Mouse (Mus musculus): ENCODE results near the gene Nrip2. TPM values are rescaled to one million over a fixed set of nuclear protein-coding genes. Genes with fewer than 3 reads are reported as not detected.

The Nrip2 gene
- total RNA-seq, 1 experiment from 2014 or later: 2.7 TPM

- peak; percentile 86 for DNase-seq
Measured at GRCm38 (mm10) chr6:128397574-128398261, 1.4 kb upstream of the Nrip2 start.

GRCm38 (mm10) chr6:128399421-128400185, 507 bp downstream of the Nrip2 start:
- peak; percentile 61 for DNase-seq

GRCm38 (mm10) chr6:128404708-128405107, 5.6 kb downstream of the Nrip2 start:
- DNase-seq: peak; percentile 30

DNA sequence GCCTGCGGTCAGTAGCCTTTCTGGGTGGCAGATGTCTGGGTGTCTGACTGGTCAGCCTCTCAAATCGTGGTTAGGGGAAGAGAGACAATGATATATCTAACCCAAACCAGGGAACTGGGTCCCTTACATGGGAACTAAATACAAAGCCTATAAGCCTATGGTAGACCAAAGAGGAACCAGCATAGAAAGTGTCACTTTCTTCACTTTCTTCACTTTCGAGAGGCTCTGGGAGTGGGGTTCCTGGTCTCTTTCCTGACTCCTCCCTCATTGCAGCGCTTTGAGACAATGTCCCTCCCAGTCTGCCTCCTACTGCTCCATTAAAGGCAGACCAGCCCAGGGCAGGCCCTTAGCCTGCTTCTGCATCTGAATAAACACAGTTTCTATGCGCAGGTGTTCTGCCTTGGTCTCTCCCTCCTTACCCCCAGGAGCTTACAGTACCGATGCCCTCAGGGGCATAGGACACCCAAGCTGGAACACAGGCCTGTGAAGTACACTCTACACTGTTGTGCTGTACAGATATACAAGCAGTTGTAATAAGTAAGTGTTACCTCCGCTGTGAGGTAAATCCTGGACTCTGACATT, 9.5 kb downstream of the Nrip2 start:
- no peak for DNase-seq

- no peak for DNase-seq
Measured at GRCm38 (mm10) chr6:128410305-128410704, 11.2 kb downstream of the Nrip2 start.

DNA sequence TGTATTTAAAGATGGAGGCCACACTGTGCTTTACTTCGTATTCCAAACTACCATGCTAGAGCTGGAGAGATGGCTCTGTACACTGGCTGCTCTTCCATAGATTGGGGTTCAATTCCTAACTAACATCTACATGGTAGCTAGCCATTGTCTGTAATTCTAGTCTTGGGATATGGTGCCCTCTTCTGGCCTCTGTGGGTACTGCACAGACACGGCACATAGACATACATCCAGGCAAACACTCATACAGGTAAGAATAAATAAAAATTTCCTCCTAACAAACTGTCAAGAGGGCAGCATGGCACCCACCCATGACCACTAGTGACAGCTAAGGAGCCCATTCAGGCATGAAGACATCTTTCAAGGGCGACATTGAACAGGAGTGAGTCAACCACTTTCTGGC, 12.0 kb downstream of the Nrip2 start:
- peak; percentile 77 for DNase-seq

DNA sequence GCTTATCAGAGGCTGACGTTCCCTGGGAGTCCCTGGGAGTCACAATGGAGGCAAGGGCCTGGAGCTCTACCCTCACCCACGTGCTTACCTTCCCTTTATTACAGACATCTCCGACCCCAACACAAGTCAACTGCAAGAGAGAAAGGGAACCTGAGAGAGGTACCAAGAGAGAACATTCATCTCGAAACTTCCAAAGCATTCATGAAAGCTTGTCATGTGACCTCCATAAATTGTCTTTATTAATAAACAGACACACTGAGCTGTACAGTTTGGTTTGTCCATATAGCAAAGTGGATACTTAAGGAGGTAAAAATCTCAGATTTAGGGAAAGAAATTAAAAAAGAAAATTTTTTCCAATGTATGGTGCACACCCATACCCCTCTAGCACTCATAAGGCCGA, 17.1 kb downstream of the Nrip2 start:
- no peak for DNase-seq

DNA sequence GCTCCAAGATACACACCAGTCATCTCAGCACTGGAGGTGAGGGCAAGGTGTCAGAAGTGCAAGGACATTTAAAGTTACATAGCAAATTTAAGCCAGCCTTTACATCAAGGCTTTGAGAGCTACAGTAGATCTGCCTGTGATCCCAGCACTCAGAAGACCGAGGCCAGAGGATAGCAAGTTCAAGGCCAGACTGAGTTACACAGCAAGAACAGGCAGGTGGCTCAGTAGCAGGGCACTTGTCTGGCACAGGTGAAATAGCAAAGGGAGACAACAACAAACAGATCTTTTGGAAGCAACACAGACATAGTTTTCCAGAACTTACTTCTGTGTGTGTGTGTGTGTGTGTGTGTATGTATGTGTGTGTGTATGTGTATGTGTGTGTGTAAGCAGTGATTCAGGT, 19.0 kb downstream of the Nrip2 start:
- no peak for DNase-seq

DNA sequence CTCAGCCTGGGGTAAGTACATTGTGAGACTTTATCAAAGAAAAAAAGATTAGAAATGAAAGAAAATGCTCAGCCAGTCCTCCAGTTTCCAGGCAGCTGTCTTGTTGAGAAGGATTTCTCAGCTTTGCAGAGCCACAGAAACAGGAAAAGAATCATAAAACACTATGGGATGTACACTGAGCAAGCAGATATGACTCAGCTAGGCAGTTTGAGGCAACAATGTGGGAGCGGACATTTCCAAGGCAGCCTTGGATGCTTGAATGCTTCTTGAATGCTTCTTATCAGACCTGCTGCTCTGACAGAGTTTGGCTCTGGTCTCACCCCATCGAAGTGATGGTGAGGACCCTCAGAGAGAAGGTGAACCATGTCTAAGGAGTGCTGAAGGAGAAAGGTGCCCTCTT, 21.9 kb downstream of the Nrip2 start:
- peak; percentile 34 for DNase-seq

GRCm38 (mm10) chr6:128421480-128421879, 22.4 kb downstream of the Nrip2 start:
- peak; percentile 18 for DNase-seq

DNA sequence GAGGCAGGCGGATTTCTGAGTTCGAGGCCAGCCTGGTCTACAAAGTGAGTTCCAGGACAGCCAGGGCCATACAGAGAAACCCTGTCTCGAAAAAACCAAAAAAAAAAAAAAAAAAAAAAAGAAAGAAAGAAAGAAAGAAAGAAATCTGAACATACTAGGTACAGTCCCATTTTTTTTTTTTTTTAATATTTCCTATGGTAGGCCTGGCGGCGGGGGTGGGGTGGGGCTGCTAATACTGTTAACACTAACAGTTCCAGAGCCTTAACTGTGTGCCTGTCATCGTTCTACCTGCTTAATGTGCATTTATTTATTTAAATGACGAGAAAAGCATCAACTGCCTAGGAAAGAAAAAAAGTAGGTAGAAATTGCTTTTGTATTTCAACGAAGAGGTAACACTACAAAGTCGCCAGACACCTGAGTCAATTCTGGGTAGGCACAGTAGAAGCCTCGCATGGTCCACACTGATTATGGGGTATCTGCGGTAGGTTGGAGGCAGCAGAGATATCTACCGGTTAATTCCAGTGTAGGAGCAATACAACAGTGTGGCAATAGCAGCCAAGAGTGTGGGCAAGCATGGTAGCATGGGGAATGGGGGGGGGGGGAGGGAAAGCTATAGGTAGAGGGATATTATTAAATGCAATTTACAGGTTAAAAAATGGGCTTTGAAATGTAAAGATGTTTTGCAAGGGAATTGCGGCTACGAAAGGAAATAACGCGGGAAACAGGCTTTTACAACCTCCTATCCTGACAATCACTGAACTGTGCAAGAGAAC, 24.6 kb downstream of the Nrip2 start:
- no peak for DNase-seq

DNA sequence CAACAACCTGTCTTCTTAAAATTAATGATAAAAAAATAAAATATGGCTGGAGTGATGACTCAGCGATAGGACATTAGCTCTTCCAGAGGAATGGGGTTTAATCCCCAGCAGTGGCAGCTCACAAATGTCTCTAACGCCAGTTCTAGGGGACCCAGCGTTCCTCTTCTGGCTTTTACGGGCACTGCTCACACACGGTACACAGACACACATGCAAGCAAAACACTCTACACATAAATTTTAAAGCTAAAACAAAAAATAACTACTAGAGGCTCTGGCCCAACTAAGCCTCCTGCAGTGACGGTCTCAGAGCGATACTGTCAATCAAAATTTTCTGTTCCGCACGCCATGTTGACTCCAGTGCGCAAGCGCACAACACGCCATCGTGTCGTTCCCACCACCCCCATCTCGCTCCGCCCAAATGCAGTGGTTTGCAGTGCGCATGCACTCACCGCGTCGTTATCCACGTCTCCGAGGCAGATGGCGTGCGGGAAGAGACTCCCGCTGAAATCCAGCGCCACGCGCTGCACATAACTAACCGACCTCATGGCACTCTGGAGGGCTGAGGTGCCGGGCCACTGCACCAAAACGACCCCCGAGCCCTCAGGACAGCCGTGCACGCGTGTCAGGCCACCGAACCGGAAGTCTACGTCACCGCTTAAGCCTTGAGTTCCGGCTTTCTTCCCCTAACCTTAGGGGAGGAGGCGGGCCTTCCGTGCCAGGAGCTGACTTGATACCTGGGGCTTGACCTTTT, 25.3 kb downstream of the Nrip2 start, which contains the start of gene Itfg2:
Itfg2 (minus strand) TSS at position 663 of the 751 bp plus-strand sequence.
- DNase-seq: peak; percentile 97

GRCm38 (mm10) chr6:128425046-128425445, 25.9 kb downstream of the Nrip2 start:
- DNase-seq: no peak

DNA sequence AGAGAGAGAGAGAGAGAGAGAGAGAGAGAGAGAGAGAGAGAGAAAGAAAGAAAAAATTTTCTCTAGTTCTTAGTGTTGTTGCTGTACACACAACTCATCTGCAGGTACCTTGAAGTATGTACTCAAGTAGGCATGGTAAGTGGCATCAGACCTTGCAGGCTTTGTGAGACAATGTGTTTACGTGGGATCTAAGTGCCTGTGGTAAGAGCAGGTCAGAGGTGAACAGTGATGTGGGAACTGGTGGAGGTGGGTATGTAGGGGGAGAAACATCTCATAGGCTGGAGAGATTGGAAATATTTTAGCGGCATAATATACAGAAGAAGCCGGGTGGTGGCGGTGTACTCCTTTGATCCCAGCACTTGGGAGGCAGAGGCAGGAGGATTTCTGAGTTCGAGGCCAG, 28.5 kb downstream of the Nrip2 start:
- DNase-seq: no peak

GRCm38 (mm10) chr6:128429300-128429699, 30.2 kb downstream of the Nrip2 start:
- DNase-seq: no peak

DNA sequence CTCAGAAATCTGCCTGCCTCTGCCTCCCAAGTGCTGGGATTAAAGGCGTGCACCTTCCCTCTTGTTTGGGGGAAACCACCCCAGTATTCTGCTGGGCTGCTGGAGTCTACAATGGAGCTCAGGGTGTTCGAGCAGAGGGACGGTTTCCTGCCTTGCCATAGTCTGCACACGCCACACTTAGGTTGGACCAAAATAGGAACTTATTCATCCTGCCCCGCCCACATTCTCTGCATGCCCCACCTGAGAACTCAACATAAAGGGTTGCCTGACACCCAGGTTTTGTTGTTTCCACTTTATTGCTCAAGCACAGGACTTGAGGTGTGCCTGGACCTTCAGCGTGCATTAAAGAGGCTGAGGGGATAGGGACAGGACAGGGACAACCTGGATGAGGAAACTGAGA, 30.7 kb downstream of the Nrip2 start:
- no peak for DNase-seq

DNA sequence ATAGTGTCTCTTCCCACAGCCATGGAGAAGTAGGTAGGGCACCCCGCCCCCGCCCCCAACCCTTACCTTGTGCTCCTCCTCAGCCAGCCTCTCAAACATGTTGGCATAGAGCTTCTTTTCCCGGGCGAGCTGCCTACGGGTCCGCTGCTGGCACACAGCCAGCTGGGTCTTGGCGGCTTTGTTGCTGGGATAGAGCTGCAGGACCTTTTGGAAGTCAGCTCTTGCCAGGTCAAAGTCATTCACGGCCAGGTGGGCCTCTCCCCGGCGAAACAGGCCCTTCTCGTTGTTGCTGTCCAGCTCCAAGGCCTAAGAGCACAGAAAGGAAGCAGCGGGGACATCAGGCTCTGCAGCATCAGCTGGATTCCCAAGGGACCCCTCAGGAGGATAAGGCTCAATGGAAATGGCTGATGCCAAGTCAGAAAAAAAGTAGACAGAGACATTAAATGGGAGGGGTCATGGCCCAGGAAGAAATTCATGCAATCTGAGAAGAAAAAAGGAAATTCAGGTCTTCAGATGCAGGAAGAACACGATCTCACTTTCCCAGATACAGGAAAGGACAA, 33.3 kb downstream of the Nrip2 start:
- peak; percentile 13 for DNase-seq

- no peak for DNase-seq
Measured at GRCm38 (mm10) chr6:128433566-128433965, 34.5 kb downstream of the Nrip2 start.

GRCm38 (mm10) chr6:128435474-128435873, 36.4 kb downstream of the Nrip2 start:
- peak; percentile 90 for DNase-seq

DNA sequence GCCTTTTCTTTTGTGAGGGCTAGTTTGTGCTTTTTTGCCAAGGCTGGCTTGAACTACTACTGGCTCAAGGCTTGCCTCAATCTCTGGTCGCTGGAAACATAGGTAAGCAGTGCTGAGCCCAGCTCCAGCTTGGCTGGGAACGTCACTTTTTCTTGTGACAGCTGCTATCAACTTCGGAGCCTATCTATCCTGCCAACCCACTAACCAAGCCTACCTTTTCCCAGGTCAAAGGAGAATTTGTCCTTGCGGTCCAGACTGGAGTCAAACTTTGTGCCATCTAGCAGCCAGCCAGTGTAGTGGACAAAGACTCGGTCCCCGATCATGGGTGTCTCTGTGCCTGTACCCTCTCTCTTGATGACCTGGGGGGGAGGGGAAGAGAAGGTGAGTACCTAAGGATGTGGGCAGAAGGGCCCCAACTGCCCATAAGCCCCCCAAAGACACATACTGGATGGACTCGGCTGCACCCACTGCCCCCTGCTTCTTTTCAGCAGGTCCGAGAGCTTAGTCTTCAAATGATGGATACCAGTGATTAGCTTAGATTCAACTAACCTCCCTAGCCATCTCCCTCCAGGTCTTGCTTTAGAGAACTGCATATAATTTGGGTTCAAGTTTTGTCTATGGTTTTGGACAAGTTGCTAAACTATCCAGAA, 37.4 kb downstream of the Nrip2 start:
- DNase-seq: no peak

- DNase-seq: no peak
Measured at GRCm38 (mm10) chr6:128437288-128437687, 38.2 kb downstream of the Nrip2 start.
